Mouse (Mus musculus) cerebellum, adult (tissue): ENCODE measurements around the gene Cntrob.

Experiments
- ATAC-seq: cut with Nextera tagmentation; 2 replicates; pipeline ENCODE4 v1.9.2; 2017; ENCODE audit warnings: mild to moderate bottlenecking, moderate library complexity, mixed read lengths; ENCODE audit not compliant: insufficient number of reproducible peaks, low FRiP score, low TSS enrichment

Gene Cntrob

DNA sequence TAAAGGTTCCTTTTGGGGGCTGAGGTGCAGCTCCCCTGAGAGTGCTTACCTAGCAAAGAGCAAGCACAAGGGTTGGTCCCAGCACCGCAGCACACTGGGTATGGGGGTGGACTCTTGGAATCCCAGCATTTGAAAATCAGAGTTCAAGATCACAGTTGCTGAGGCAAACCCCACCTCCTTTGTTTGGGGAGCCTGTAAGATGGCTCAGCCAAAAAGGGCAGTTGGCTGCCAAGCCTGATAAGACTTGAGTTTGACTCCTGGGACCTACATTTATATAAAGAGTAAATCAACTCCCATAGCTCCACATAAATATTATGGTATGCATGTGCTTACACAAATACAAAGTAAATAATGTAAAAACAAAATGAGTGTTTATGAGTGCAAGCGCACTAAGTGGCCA lies 17.5 kb downstream of the Cntrob start:
- ATAC-seq, result no peak

DNA sequence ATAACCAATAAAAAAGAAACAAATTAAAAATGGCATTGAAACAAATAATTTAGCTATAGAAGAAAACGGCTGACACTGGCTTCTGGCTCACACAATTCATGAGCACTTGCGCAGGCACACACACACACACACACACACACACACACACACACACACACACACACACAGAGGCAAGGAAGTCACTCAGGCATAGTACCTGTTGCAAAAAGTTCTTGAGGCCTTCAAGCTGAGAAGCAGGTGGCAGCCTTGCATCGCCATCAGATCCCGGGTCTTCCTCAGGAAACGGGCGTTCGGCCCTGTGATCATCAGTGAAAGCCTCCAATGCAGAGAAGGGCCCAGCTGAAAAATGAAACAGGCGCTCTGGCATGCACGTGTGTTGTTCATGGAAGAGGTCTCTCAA lies 18.3 kb downstream of the Cntrob start:
- no peak for ATAC-seq

DNA sequence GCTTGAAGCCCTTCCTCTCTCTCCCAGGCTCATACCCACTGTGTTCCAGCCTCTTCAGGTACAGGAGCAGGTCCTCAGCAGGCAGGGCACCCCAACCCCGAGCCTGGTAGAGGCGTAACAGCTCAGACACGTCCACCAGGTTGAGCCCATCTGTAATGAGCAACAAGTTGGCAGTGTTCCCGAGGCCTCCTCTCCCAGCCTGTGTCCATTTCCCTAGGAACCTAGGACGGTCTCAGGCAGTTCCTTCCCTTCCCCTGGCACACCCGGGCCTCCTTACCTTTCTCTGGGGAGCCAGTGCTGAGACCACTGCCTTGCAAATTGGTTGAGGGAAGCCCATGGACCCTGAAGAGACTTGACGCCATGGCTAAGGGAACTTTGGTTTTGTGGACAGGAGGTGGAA lies 20.8 kb downstream of the Cntrob start:
- no peak for ATAC-seq

DNA sequence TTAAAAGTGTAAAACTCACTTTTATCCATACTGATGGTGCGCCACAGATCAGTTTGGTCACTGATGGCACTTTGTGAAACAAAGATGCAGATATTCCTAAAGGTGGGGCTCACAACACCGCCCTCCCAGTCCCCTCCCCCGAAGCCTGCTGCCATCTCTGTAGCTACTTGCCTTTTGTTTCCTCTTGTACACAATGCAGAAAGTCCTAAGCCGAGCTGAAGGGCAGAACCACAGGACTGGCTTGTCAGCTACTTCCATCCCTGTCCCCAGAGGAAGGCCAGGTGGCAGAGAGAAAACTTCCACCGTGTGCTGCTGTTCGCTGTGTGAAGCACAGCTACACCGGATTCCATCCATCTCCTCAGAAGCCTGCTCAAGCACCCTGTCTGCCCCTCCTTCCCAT lies 25.3 kb downstream of the Cntrob start:
- ATAC-seq, result no peak

DNA sequence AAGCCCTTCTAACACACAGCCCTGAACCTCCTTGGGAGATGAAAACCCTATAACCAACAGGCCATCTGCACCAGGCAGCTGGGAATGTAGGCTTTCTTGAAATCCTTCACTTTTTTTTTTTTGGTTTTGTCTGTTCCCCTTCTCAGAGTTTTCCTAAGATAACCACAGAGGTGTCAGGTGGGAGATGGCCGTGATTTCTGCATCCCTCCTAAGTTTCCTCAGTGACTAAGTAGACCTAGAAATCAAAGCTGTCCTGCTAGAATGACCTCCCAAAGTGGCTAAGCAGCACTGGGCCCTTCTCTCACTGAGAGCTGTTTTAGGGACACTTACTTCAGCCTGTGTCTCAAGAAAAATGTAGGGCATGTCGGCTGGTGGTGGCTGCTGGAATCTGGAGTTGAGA lies 25.8 kb downstream of the Cntrob start:
- no peak for ATAC-seq

DNA sequence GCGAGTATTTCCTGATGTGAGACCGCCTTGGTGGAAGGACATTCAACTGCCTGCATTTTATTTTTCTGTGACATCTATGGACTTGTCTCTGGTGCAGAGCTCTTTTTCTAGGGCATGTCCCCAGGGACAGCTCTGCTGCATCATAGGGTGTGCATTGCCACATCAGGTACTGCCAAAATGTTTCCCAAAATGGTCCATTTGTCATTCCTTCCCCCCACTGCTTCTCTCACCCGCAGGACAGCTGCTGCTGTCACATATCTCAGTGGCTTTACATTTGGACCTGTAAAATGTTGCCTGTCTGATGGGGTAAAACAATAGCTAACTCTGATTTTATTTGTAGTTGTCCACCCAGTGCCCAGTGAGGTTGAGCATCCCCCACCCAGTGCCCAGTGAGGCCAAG lies 28.3 kb downstream of the Cntrob start:
- no peak for ATAC-seq

DNA sequence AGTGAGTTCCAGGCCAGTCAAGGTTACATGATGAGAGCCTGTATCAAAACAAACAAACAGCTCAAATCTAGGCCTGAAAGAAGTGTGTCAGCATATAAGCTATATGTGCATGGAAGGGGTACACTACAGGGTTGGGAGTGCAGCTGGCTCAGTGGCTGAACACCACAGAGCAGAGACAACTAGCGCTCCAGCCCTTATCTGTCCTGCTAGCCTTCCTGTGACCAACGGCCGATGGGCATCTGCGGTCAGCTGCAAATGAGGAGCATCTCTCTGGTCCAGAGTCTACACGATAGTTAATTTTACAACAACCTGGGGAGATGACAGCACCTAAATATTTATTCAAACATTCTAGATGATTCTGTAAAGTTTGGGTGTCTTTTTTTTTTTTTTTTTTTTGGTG lies 32.5 kb downstream of the Cntrob start:
- no peak for ATAC-seq

DNA sequence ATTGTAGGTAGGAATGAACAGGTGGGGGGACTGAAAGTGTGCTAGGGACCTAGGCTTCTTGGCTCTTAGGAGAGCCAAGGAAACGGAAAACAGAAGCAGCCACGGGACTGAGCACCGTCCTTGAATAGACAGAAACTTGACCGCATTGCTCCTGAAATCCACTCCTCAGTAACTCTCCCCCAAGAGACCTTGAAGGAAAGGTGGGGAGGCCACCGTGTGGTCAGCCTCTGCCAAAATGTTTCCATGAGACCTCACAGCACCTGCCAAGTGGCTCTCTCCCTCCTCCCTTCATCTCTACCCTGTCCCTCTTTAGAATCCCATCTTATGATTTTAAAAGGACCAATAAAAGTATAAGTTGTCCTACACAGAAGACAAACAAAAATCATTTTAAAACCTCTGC lies 46.3 kb downstream of the Cntrob start:
- ATAC-seq, result no peak

DNA sequence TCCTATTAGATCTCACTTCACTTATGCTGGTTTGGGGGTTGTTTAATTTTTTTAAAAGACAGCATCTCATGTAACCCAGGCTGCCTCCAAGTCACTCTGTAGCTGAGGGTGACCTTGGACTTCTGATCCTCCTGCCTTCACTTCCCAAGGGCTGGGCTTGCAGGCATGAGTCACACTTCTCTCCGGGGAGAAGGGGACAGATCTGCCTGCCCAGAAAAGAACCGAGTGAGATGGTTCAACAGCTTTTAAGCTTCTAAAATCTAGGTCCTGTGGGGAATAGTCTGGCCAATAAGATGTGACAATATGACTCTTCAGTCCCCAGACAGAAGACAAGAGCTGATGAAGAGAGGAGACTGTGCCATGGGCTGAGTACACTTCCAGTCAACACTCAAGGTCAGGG lies 47.5 kb downstream of the Cntrob start:
- no peak for ATAC-seq

DNA sequence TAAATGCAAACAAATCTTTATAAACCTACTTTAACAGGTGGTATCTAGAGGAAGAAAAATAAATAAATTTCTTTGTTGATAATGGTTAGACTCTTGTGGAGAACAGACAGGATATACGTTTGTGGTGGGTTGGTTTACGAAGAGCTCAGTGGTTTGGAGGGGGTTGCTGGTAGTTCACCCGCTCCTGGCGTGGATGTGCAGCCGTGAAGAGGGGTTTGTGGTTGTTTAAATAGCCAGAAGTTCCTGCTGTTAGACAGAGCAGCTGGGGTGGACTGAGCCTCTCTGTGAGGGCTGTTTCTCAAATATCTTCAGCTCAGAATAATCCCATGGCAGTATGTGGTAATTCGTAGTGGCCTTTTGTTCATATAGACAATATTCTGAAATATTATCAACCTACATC lies 47.9 kb downstream of the Cntrob start:
- no peak for ATAC-seq

DNA sequence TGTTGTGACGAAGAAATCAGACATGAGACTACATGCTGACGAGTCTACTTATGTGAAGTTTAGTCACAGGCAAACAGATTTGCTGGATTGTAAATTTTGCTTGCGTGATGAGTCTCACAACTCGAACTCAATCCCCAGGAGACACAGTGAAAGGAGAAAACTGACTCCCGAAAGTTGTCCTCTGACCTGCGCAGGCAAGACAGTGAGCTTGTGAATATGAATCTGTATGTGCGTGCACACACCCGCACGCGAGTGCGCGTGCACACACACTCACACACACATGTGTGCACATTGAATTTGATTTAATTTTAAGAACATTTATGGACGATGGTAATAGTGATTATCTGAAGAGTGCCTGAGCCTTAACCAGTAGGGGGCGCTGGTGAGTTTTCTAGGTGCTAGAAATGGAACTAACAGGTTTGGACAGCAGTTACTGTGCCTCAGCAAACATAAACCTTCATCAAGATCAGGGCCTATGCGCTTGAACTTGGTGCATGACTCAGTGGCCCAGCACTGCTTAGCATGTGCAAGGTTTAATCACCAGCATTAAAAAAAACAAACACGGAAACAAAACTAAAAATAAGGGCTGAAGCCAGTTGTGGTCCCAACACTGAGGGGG lies 51.3 kb downstream of the Cntrob start:
- ATAC-seq, result no peak

DNA sequence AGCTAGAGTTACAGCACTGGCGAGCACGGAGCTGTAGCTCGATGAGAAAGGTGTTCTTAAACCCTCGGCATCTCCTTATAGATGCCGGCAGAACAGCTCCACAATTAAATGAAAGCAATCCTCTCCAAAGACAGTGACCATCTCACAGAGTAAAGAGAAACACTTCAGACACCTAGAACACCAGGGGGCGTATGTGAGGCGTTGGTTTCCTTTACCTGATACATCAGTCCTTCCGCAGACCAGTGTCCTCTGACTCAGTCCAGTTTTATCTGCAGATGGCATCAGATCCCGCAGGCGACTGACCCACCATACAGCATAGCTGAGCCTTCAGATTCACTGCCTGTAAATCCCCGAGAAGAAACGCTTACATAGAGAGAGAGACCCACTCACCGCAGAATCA lies 54.0 kb downstream of the Cntrob start:
- ATAC-seq, result no peak

DNA sequence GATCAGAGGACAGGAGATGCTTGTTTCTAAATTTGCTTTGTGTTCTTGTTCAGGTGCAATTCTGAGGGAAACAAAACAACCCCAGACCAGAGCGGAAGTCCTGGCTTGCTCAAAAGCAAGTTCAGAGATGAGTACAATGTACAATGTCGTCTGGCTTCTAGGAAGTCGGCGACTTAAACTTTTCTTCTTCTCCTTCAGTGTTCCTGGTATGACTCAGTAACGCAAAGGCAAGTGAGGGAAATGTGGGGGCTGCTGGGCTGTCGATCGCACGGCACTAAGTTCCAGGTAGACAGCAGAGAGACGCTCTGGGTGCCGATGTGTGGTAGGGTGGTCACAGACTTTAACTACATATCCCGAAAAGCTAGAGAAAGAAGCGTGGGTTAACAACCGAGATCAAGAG lies 55.5 kb downstream of the Cntrob start:
- no peak for ATAC-seq

DNA sequence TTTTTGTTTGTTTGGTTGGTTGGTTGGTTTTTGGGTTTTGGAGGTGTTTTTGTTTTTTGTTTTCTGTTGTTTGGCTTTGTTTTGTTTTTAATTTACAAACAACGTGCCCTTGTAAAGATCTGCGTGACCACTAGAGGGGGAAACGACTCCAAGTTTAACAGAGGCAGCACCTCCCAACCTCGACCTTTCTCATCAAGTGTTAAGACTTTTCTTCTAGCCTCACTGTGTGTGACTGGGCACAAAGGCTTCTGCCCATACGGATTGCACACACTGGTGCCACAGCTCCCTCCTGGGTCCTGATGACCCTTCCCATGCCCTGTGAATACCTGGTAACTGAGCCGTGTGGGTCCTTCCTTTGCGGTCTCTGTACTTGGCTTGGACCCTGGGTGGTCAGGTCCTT lies 56.2 kb downstream of the Cntrob start:
- ATAC-seq, result no peak

DNA sequence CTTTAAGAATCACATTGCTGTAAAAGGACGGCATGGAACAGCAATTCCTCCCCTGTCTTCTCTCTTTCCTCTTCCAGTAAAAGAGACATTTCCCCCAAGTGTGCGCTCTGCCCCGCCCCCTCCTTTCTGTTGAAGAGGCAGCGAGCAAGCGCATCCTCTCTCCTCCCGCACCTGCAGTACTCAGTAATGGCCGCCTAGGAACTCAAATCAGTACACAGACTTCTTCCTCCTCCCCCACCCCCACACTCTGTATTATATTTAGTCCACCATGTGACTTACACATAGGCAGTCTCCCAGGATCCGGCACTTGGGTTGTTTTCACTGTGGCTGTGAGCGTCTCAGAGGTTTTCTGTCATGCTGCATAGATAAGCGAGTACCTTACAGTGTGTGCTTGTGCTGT lies 57.3 kb downstream of the Cntrob start:
- ATAC-seq, result peak; percentile 49; the same call in 1 of the 2 replicates

DNA sequence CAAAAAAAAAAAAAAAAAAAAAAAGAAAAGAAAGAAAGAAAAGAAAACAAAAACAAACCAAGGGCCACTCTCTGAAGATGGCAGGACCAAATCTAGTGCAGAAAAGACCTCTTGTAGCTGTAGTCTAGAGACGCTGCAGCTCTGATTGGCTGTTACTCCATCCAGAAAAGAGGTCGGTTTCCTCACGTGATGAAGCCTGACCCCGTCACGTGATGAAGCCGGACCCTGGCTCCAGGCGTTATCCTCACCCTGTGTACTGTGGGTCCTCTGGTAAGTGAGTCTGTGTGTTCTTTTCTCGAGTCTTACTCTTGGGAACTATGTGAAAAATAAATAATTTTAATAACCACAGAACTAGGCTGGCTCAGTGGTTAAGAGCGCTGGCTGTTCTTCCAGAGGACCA lies 58.2 kb downstream of the Cntrob start:
- ATAC-seq, result no peak

DNA sequence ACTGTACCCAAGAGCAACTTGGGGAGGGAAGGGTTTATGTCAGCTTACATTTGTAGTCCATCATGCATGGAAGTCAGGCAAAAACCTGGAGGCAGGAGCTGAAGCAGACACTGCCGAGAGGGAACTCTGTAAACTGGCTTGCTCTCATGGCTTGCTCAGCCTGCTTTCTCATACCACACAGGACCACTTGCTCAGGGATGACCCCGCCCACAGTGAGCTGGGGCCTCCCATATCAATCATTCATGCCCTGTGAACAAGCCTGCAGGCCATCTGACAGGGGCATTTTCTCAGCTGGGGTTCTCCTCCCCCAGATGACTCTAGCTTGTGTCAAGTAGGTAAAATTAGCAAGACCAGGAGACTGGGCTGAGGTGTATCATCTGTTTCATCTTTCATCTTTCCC lies 59.3 kb downstream of the Cntrob start:
- ATAC-seq, result no peak

DNA sequence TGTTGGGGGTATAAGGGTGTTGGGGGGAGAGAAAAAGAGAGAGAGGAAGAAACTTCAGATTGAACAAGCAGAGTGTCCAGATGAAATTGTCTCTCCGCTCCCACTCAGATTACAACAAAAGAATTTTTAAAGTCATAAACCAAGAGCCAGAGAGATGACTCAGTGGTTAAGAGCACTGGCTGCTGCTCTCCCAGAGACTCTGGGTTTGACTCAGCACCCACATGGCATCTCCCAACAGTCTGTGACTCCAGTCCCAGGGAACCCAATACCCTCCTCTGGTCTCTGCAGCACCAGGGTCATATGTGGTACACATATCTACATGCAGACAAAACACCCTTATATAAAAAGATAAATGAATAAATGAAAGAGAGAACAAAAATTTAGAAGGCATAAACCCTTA lies 63.5 kb downstream of the Cntrob start:
- ATAC-seq, result no peak

DNA sequence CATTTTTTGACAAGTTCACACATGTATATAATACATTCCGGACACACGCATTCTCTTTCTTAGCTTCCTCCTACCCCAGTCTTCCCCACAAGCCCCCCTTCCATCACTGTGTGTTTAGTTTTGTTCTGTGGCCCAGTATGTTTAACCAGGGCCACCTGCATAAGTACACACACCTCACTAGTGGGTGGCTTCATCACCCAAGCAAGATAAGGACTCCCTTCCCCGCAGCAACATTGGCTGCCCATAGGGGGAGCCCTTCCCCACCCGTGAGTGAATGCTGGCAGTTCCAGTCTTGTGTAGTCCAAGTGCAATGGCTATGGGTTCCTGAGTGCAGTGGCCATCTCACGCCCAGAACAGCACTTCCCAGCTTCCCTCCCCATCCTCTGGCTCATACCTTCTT lies 65.3 kb downstream of the Cntrob start:
- no peak for ATAC-seq

DNA sequence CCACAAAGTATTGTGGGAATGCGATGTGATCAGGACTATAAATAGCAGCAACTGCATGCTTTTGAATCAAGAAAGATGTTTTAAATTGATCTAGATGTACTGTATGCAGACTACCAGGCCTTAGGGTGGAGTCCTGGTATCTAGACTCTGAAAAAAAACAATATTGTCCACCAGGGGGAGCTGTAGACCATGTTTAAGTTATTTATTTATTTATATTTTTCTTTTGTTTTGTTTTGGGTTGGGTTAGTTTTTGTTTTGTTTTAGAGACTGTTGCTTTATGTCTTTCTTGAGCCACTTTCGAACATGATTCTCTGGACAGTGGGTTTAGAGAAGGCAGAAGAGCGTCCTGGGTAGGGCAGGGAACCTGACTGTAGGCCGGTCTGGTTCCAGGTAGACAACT lies 65.8 kb downstream of the Cntrob start:
- no peak for ATAC-seq

DNA sequence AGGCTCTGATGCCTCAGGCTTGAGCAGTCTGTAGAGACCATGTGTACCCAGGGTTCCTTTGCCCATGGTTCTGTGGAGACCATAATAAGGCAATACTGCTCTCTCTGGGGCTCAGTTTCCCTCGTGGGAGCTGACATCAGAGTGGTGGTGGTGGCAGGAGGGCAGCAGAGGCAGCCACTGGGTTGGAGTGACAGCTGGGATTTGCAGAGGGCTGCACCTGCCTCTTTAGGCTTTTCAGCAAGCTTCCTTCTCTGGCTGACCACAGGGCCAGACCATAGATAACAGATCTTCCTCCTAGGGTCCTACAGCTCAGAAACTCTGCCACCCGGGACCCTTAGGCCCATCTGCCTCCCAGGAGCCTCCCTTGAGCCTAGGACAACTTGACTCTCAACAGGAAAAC lies 66.5 kb downstream of the Cntrob start:
- no peak for ATAC-seq

DNA sequence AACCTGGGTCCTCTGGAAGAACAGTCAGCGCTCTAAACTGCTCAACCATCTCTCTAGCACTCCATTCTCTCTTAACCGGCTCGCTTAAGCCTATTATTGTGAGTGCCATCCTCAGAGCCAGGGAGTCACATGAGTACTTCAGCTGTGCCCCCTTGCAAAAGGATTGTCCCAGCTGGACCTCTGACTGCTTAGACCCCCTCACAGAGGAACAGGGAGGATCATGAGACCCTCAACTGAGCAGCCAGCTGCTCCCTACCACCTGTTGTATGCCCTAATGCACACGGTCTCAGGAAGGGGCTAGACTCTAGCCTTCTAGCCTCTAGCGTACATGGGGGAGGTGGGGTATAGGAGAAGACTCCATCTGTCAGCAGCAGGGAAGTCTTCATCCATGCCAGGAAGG lies 68.8 kb downstream of the Cntrob start:
- ATAC-seq, result no peak

DNA sequence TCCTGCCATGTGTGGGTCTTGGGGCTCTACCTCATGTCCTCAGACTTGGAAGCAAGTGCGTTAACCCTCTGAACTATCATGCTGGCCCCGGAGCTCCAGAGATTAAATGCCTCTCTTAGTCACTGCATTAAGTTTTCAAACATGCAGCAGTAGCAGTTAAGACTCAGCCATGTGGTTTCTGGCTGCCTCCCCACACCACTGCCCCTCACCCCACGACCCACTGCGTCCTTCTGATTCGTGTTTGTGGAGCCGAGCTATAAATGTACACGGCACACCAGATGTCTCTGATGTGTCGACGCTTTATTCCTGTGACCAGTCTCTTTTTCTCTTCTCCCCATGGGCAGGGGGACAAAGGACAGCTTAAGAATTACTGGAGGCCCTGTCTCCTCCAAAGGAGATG lies 70.4 kb downstream of the Cntrob start:
- no peak for ATAC-seq
